Mouse (Mus musculus) liver, embryonic 14.5 days (tissue): Measurements from ENCODE around the gene Iars2.

ENCODE experiments used
- CTCF ChIP-seq: IDR thresholded peaks from 2 replicates; pipeline ENCODE4 v1.5.1; 2016; ENCODE audit warnings: antibody characterized with exemption, low read depth, control low read depth
- EP300 ChIP-seq: IDR thresholded peaks from 2 replicates; pipeline ENCODE4 v1.6.1; 2016; ENCODE audit warnings: antibody characterized with exemption, low read depth

GRCm38 (mm10) chr1:185252351-185252750 is 76.8 kb downstream of the Iars2 start:
- TF ChIP-seq CTCF: no peak
- TF ChIP-seq EP300: no peak
